Mouse (Mus musculus): Measurements from ENCODE around the gene 9530068E07Rik. TPM values are rescaled to one million over a fixed set of nuclear protein-coding genes. Genes with fewer than 3 reads are reported as not detected.
"Not testable (repeated sequence)": the region's sequence is repeated elsewhere in the genome, so short reads cannot be mapped to it uniquely, and the experiment has no call there.

Gene 9530068E07Rik
- polyA plus RNA-seq (2012): 6.5 and 8.4 TPM in 2 replicates

GRCm38 (mm10) chr11:52395940-52396596, at the start of gene 9530068E07Rik:
TSS of gene 9530068E07Rik (plus strand) at chr11:52396428.
- peak within 1 kb of the TSS; percentile 78 for H3K4me3 ChIP-seq (replicated peaks)
- peaks cover 4% of the 10 kb centered on the region; the same call in 1 of the 2 replicates for H3K9me3 ChIP-seq (ENCODE audit: control insufficient read depth, low read length)
- H3K4me1 ChIP-seq (ENCODE audit: control insufficient read depth): peaks cover 31% of the 10 kb centered on the region
- peaks cover 5% of the 10 kb centered on the region; the same call in 1 of the 2 replicates for H3K36me3 ChIP-seq (ENCODE audit: control insufficient read depth)
- no peaks in the 10 kb centered on the region for H3K27me3 ChIP-seq (ENCODE audit: control insufficient read depth)
- TF ChIP-seq GATA1 (IDR thresholded peaks at IDR 0.05; ENCODE audit: low read length): no peak
- no peak for TF ChIP-seq TAL1 (IDR thresholded peaks at IDR 0.05; ENCODE audit: low read length)

- H3K4me1 ChIP-seq (ENCODE audit: control insufficient read depth): peaks cover 40% of the 10 kb centered on the region
- no peaks in the 10 kb centered on the region for H3K27me3 ChIP-seq (ENCODE audit: control insufficient read depth)
- H3K9me3 ChIP-seq (ENCODE audit: control insufficient read depth, low read length): peaks cover 3% of the 10 kb centered on the region; the same call in 1 of the 2 replicates
- H3K4me3 ChIP-seq (replicated peaks): peak overlapping the region; percentile 60
- TF ChIP-seq GATA1 (IDR thresholded peaks at IDR 0.05; ENCODE audit: low read length) (no peak), TAL1 (IDR thresholded peaks at IDR 0.05; ENCODE audit: low read length) (no peak)
- no peaks in the 10 kb centered on the region for H3K36me3 ChIP-seq (ENCODE audit: control insufficient read depth)
These were observed 49.6 kb upstream of the 9530068E07Rik start for GRCm38 (mm10) chr11:52346635-52347005.

GRCm38 (mm10) chr11:52348156-52348555, 48.1 kb upstream of the 9530068E07Rik start:
- H3K4me1 ChIP-seq (ENCODE audit: control insufficient read depth): peaks cover 46% of the 10 kb centered on the region
- TF ChIP-seq GATA1 (IDR thresholded peaks at IDR 0.05; ENCODE audit: low read length) (no peak), TAL1 (IDR thresholded peaks at IDR 0.05; ENCODE audit: low read length) (no peak)
- no peaks in the 10 kb centered on the region for H3K27me3 ChIP-seq (ENCODE audit: control insufficient read depth)
- H3K9me3 ChIP-seq (ENCODE audit: control insufficient read depth, low read length): peaks cover 3% of the 10 kb centered on the region; the same call in 1 of the 2 replicates
- H3K36me3 ChIP-seq (ENCODE audit: control insufficient read depth): no peaks in the 10 kb centered on the region
- no peak overlapping the region for H3K4me3 ChIP-seq (replicated peaks)

- Histone ChIP-seq H3K36me3 (ENCODE audit: control insufficient read depth) (no peaks in the 10 kb centered on the region), H3K9me3 (ENCODE audit: control insufficient read depth, low read length) (peaks cover 3% of the 10 kb centered on the region; the same call in 1 of the 2 replicates), H3K27me3 (ENCODE audit: control insufficient read depth) (no peaks in the 10 kb centered on the region), H3K4me1 (ENCODE audit: control insufficient read depth) (peaks cover 46% of the 10 kb centered on the region), H3K4me3 (replicated peaks) (no peak overlapping the region)
- TF ChIP-seq TAL1 (IDR thresholded peaks at IDR 0.05; ENCODE audit: low read length) (no peak), GATA1 (IDR thresholded peaks at IDR 0.05; ENCODE audit: low read length) (no peak)
These were observed 47.5 kb upstream of the 9530068E07Rik start for GRCm38 (mm10) chr11:52348724-52349123.

GRCm38 (mm10) chr11:52350924-52351323, 45.3 kb upstream of the 9530068E07Rik start:
- no peak for TF ChIP-seq GATA1 (IDR thresholded peaks at IDR 0.05; ENCODE audit: low read length)
- no peak for TF ChIP-seq TAL1 (IDR thresholded peaks at IDR 0.05; ENCODE audit: low read length)
- peaks cover 3% of the 10 kb centered on the region; the same call in 1 of the 2 replicates for H3K9me3 ChIP-seq (ENCODE audit: control insufficient read depth, low read length)
- H3K27me3 ChIP-seq (ENCODE audit: control insufficient read depth): no peaks in the 10 kb centered on the region
- peaks cover 33% of the 10 kb centered on the region for H3K4me1 ChIP-seq (ENCODE audit: control insufficient read depth)
- no peak overlapping the region for H3K4me3 ChIP-seq (replicated peaks)
- no peaks in the 10 kb centered on the region for H3K36me3 ChIP-seq (ENCODE audit: control insufficient read depth)

GRCm38 (mm10) chr11:52352271-52352670, 44.0 kb upstream of the 9530068E07Rik start:
- peaks cover 3% of the 10 kb centered on the region; the same call in 1 of the 2 replicates for H3K9me3 ChIP-seq (ENCODE audit: control insufficient read depth, low read length)
- H3K4me1 ChIP-seq (ENCODE audit: control insufficient read depth): peaks cover 23% of the 10 kb centered on the region
- H3K36me3 ChIP-seq (ENCODE audit: control insufficient read depth): no peaks in the 10 kb centered on the region
- TF ChIP-seq GATA1 (IDR thresholded peaks at IDR 0.05; ENCODE audit: low read length) (no peak), TAL1 (IDR thresholded peaks at IDR 0.05; ENCODE audit: low read length) (no peak)
- H3K4me3 ChIP-seq (replicated peaks): no peak overlapping the region
- no peaks in the 10 kb centered on the region for H3K27me3 ChIP-seq (ENCODE audit: control insufficient read depth)

GRCm38 (mm10) chr11:52354644-52355043, 41.6 kb upstream of the 9530068E07Rik start:
- Histone ChIP-seq H3K27me3 (ENCODE audit: control insufficient read depth) (no peaks in the 10 kb centered on the region), H3K36me3 (ENCODE audit: control insufficient read depth) (no peaks in the 10 kb centered on the region), H3K4me3 (replicated peaks) (no peak overlapping the region), H3K4me1 (ENCODE audit: control insufficient read depth) (peaks cover 32% of the 10 kb centered on the region), H3K9me3 (ENCODE audit: control insufficient read depth, low read length) (no peaks in the 10 kb centered on the region)
- TF ChIP-seq GATA1 (IDR thresholded peaks at IDR 0.05; ENCODE audit: low read length) (no peak), TAL1 (IDR thresholded peaks at IDR 0.05; ENCODE audit: low read length) (no peak)

GRCm38 (mm10) chr11:52355601-52356000, 40.6 kb upstream of the 9530068E07Rik start:
- Histone ChIP-seq H3K4me3 (replicated peaks) (no peak overlapping the region), H3K4me1 (ENCODE audit: control insufficient read depth) (peaks cover 34% of the 10 kb centered on the region), H3K27me3 (ENCODE audit: control insufficient read depth) (no peaks in the 10 kb centered on the region), H3K36me3 (ENCODE audit: control insufficient read depth) (no peaks in the 10 kb centered on the region), H3K9me3 (ENCODE audit: control insufficient read depth, low read length) (no peaks in the 10 kb centered on the region)
- TF ChIP-seq GATA1 (IDR thresholded peaks at IDR 0.05; ENCODE audit: low read length) (no peak), TAL1 (IDR thresholded peaks at IDR 0.05; ENCODE audit: low read length) (no peak)

GRCm38 (mm10) chr11:52357091-52357490, 39.1 kb upstream of the 9530068E07Rik start:
- H3K4me3 ChIP-seq (replicated peaks); H3K36me3 ChIP-seq (ENCODE audit: control insufficient read depth); H3K9me3 ChIP-seq (ENCODE audit: control insufficient read depth, low read length); H3K27me3 ChIP-seq (ENCODE audit: control insufficient read depth): not testable (repeated sequence)
- peaks cover 33% of the 10 kb centered on the region for H3K4me1 ChIP-seq (ENCODE audit: control insufficient read depth)

Measured in erythroblast, embryonic 14.5 days (primary cell).